Mouse (Mus musculus) liver, embryonic 13.5 days (tissue): ENCODE results near the gene Qsox1. TPM values are rescaled to one million over a fixed set of nuclear protein-coding genes. Genes with fewer than 3 reads are reported as not detected.

Experiments
- ATAC-seq: fragments of 200-750 bp; cut with Nextera tagmentation; 2 replicates; pipeline ENCODE4 v1.8.0; 2017; ENCODE audit warnings: low read depth, mild to moderate bottlenecking, moderate number of reproducible peaks, moderate library complexity
- DNase-seq: peaks from one replicate; pipeline ENCODE4 v3.0.0; 2022
- H3K27ac ChIP-seq: fragments of 300-500 bp; sonication (generic); 2 replicates; pipeline ENCODE4 v1.5.1; 2015; ENCODE audit warnings: moderate library complexity, mild to moderate bottlenecking, inconsistent platforms
- H3K27me3 ChIP-seq: fragments of 300-500 bp; sonication (generic); 2 replicates; pipeline ENCODE4 v1.6.1; 2015; ENCODE audit warnings: mild to moderate bottlenecking, inconsistent platforms
- H3K36me3 ChIP-seq: fragments of 300-500 bp; sonication (generic); 2 replicates; pipeline ENCODE4 v1.6.1; 2015; ENCODE audit warnings: mild to moderate bottlenecking, inconsistent platforms
- H3K4me1 ChIP-seq: fragments of 300-500 bp; sonication (generic); replicated peaks from 2 replicates; pipeline ENCODE4 v1.6.1; 2015; ENCODE audit warnings: inconsistent platforms
- H3K4me2 ChIP-seq: fragments of 300-500 bp; sonication (generic); 2 replicates; pipeline ENCODE4 v1.6.1; 2015; ENCODE audit warnings: inconsistent platforms, mild to moderate bottlenecking, moderate library complexity
- H3K4me3 ChIP-seq: fragments of 300-500 bp; sonication (generic); replicated peaks from 2 replicates; pipeline ENCODE4 v1.5.1; 2015; ENCODE audit warnings: mild to moderate bottlenecking, inconsistent platforms
- H3K9ac ChIP-seq: fragments of 300-500 bp; sonication (generic); 2 replicates; pipeline ENCODE4 v1.6.1; 2015; ENCODE audit warnings: mild to moderate bottlenecking, inconsistent platforms
- H3K9me3 ChIP-seq: fragments of 300-500 bp; sonication (generic); replicated peaks from 2 replicates; pipeline ENCODE4 v1.6.1; 2016; ENCODE audit warnings: inconsistent platforms
- WGBS: fragments of 180-500 bp; shearing (Covaris S2); methylation state at CpG from one replicate; pipeline ENCODE4 v1.1.7; 2015; ENCODE audit not compliant: insufficient replicate concordance; 5-methylcytosine and 5-hydroxymethylcytosine counted together
- polyA plus RNA-seq: library from polyadenylated mRNA; unstranded; fragments of >200 nt; fragmentation: Nextera tagmentation; extraction: Ambion mirVana; gene quantifications from 2 replicates; pipeline ENCODE4 v1.2.1, GENCODE M21; 2015

Gene Qsox1
- polyA plus RNA-seq = 20.5 and 21.4 TPM in 2 replicates

DNA sequence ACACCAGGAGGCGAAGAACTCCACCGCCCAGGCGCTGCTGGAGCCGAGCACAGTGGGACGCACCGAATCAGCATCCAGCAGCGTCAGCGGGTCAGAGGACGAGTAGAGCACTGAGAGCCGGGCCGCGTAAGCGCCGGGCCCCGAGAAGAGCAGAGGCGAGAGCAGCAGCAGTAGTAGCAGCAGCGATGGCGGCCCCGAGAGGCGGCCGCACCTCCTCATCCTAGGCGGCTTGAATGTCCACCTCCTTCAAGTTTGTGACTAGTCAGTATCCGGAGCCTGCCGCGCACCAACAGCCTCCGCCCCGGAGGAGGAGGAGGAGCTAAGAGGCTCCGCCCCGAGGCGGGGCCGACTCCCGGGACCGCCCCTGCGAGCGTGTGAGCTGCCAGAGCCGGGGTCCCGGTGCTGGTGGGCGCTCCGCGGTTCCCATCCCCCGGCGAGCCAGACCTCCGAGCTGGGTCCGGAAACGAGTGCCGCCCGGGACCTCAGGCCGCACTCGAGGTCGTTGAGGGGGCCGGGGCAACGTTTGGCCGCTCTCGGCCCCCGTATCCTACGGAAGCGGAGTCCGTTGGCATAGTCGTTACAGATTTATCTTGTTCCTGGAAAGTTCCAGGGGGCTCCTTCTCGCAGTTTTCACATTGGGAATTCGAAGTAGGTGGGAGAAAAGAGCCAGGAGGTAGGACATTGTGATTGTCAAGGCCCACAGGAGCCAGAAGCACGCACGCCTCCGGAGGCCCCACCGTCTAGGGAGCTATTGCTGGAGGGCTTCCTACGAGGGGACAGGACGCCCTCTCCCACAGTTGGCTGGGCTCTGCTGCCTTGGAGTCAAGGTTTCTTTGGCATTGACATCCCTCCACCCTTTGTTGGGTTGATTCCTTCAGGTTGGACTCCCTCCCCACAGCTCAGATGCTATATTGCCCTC lies at the start of gene Qsox1:
Gene Qsox1, minus strand, starts transcription at position 309 of the 919 bp plus-strand sequence.
- no peaks in the 10 kb centered on the region for H3K36me3 ChIP-seq
- peak within 1 kb of the TSS; percentile 86 for H3K9ac ChIP-seq
- 1% methylated on average over 66 of the region's 67 CpGs for WGBS
- no peaks in the 10 kb centered on the region for H3K27me3 ChIP-seq
- no peaks in the 10 kb centered on the region for H3K9me3 ChIP-seq
- H3K4me1 ChIP-seq = peaks cover 57% of the 10 kb centered on the region
- peak within 1 kb of the TSS; percentile 82 for H3K27ac ChIP-seq
- H3K4me3 ChIP-seq = peak within 1 kb of the TSS; percentile 84
- ATAC-seq = peak; percentile 93
- peak; percentile 91 for DNase-seq
- H3K4me2 ChIP-seq = peak within 1 kb of the TSS; percentile 90

GRCm38 (mm10) chr1:155854926-155855702 lies 42.4 kb upstream of the Qsox1 start:
- H3K36me3 ChIP-seq = peaks cover 66% of the 10 kb centered on the region
- H3K27ac ChIP-seq = no peak overlapping the region

GRCm38 (mm10) chr1:155853009-155853408 lies 40.3 kb upstream of the Qsox1 start:
- peak; percentile 32 for DNase-seq
- ATAC-seq = peak; percentile 89
- Histone ChIP-seq H3K9me3 (no peaks in the 10 kb centered on the region), H3K9ac (peak overlapping the region; percentile 2; the same call in 1 of the 2 replicates), H3K27ac (peak overlapping the region; percentile 51; the same call in 1 of the 2 replicates), H3K27me3 (no peaks in the 10 kb centered on the region), H3K4me2 (no peak overlapping the region; the same call in 1 of the 2 replicates), H3K4me3 (no peak overlapping the region), H3K4me1 (peaks cover 33% of the 10 kb centered on the region), H3K36me3 (peaks cover 64% of the 10 kb centered on the region)
- WGBS = 43% methylated on average over 5 of the region's 5 CpGs

More at GRCm38 (mm10) chr1:155854926-155855702, 42.4 kb upstream of the Qsox1 start:
- Histone ChIP-seq H3K4me3 (no peak overlapping the region), H3K4me2 (no peak overlapping the region), H3K4me1 (peaks cover 33% of the 10 kb centered on the region), H3K27me3 (no peaks in the 10 kb centered on the region), H3K9me3 (no peaks in the 10 kb centered on the region), H3K9ac (no peak overlapping the region)
- no peak for DNase-seq
- 76% methylated on average over 7 of the region's 7 CpGs for WGBS
- ATAC-seq = no peak

- Histone ChIP-seq H3K27me3 (no peaks in the 10 kb centered on the region), H3K4me3 (no peak overlapping the region), H3K9me3 (no peaks in the 10 kb centered on the region), H3K36me3 (peaks cover 35% of the 10 kb centered on the region), H3K4me2 (no peak overlapping the region), H3K27ac (no peak overlapping the region), H3K9ac (no peak overlapping the region), H3K4me1 (peaks cover 22% of the 10 kb centered on the region)
- no peak for DNase-seq
- 63% methylated on average over 5 of the region's 5 CpGs for WGBS
- no peak for ATAC-seq
These were observed 31.5 kb upstream of the Qsox1 start for GRCm38 (mm10) chr1:155844235-155844634.

DNA sequence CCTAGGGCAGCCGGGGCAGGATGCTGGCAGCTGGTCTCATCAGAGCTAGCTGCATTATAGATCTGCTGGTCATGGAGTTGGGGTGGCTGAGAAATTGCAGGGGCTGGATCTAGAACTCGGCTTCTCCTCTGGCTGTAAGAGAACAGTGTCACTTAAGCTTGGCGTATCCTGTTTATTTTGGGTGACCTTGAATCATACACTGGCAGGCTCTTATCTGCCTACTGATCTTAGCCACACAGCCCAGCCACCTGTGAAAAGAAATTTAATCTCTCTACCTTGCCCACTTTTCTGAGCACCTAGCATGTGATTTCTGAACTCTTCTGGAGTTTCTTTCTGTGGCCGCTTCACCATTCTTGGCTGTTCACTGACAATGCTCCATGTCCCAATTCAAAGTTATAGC lies 30.8 kb upstream of the Qsox1 start:
- ATAC-seq (0 out of 2 replicates have a peak, but pooled peaks have one; percentile 10), DNase-seq (no peak)
- peaks cover 22% of the 10 kb centered on the region for H3K4me1 ChIP-seq
- H3K9ac ChIP-seq = no peak overlapping the region
- no peaks in the 10 kb centered on the region for H3K27me3 ChIP-seq
- H3K9me3 ChIP-seq = no peaks in the 10 kb centered on the region
- H3K36me3 ChIP-seq = peaks cover 30% of the 10 kb centered on the region
- WGBS = 79% methylated on average over 4 of the region's 4 CpGs
- H3K4me3 ChIP-seq = no peak overlapping the region
- no peak overlapping the region for H3K27ac ChIP-seq
- H3K4me2 ChIP-seq = no peak overlapping the region

- ATAC-seq = peak; percentile 92
- DNase-seq = peak; percentile 11
- no peaks in the 10 kb centered on the region for H3K9me3 ChIP-seq
- no peak overlapping the region for H3K9ac ChIP-seq
- H3K4me2 ChIP-seq = 0 out of 2 replicates have a peak overlapping the region, but pooled peaks have one; percentile 8
- H3K4me1 ChIP-seq = peaks cover 17% of the 10 kb centered on the region
- H3K27me3 ChIP-seq = no peaks in the 10 kb centered on the region
- H3K36me3 ChIP-seq = no peaks in the 10 kb centered on the region
- H3K4me3 ChIP-seq = no peak overlapping the region
- WGBS = 7% methylated on average over 2 of the region's 2 CpGs
- peak overlapping the region; percentile 48 for H3K27ac ChIP-seq
These were observed 23.0 kb upstream of the Qsox1 start for GRCm38 (mm10) chr1:155835667-155836066.

DNA sequence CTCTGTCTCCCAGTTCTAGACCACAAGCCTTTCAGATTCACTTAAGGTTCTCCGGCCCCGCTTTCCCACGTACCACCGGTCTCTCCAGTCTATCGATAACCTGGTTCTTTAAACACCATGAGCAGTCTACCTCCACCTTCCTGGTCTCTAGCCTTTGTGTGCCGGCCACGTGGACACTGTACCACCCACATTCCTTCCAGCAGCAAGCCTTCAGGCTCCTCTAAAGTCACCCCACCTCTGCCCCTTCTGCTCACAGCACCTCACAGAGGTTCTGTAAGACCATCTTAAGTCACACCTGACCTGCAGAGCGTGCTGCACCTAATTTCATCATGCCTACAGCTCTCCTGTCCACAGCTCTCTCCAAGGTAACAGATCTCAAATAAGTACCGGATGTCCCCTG lies 20.9 kb upstream of the Qsox1 start:
- H3K27me3 ChIP-seq = no peaks in the 10 kb centered on the region
- no peak overlapping the region for H3K9ac ChIP-seq
- H3K4me3 ChIP-seq = no peak overlapping the region
- H3K27ac ChIP-seq = no peak overlapping the region
- H3K36me3 ChIP-seq = no peaks in the 10 kb centered on the region
- no peak overlapping the region for H3K4me2 ChIP-seq
- peaks cover 20% of the 10 kb centered on the region for H3K4me1 ChIP-seq
- DNase-seq (no peak), ATAC-seq (no peak)
- H3K9me3 ChIP-seq = no peaks in the 10 kb centered on the region
- 84% methylated on average over 9 of the region's 9 CpGs for WGBS

DNA sequence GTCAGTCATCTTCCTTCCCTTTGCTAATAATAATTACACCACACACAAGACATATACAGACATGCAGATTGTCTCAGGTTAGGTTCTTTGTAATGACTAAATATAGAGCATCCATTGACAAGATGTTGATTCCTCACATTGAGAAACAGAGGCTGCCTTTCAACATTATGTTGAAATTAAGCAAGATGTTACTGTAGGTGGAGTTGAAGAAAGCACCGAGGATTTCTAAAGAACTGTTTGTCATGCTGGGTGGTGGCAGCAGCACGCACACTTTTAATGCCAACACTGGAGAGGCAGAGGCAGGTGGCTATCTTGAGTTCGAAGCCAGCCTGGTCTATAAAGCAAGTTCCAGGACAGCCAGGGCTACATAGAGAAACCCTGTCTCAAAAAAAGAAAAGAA lies 19.3 kb upstream of the Qsox1 start:
- Histone ChIP-seq H3K36me3 (no peaks in the 10 kb centered on the region), H3K9me3 (no peaks in the 10 kb centered on the region), H3K9ac (no peak overlapping the region), H3K4me2 (no peak overlapping the region), H3K4me3 (no peak overlapping the region), H3K4me1 (peaks cover 34% of the 10 kb centered on the region), H3K27ac (no peak overlapping the region), H3K27me3 (no peaks in the 10 kb centered on the region; the same call in 1 of the 2 replicates)
- ATAC-seq (no peak), DNase-seq (no peak)
- WGBS = 74% methylated on average over 3 of the region's 3 CpGs

GRCm38 (mm10) chr1:155830861-155831260 lies 18.2 kb upstream of the Qsox1 start:
- WGBS = 70% methylated on average over 6 of the region's 6 CpGs
- DNase-seq (no peak), ATAC-seq (no peak)

DNA sequence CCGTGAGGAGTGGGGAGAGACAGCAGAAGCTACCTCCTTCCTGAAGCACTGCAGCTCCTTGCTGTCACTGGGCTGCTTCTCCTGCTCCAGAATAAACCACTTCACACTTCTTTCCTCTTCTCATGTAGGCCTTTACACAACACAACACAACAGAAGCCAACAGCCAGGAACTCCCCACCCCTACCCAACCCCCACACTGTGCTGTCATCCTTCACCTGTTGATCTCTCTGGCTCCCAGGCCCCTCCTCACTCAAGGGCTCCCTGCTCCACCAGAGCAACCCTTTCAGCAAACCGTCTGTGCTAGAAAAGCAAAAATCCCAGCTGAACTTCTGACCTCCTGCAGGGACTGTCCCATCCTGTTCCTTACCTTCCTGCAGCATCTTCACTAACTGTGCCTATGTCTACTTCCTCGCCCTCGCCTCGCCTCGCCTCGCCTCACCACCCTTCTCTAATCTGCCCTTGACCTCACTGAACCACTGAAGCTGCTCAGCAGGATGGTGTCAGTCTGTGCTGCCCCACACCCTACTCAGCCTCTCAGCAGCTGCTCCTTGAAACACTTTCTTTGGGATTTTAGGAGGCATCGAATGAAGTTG lies 15.1 kb upstream of the Qsox1 start:
- Histone ChIP-seq H3K4me2 (no peak overlapping the region), H3K4me1 (peaks cover 18% of the 10 kb centered on the region), H3K9ac (no peak overlapping the region), H3K9me3 (no peaks in the 10 kb centered on the region), H3K27ac (no peak overlapping the region), H3K36me3 (no peaks in the 10 kb centered on the region), H3K4me3 (no peak overlapping the region), H3K27me3 (no peaks in the 10 kb centered on the region; the same call in 1 of the 2 replicates)
- peak; percentile 44; the same call in 1 of the 2 replicates for ATAC-seq
- 50% methylated on average over 8 of the region's 8 CpGs for WGBS
- DNase-seq = no peak

More at GRCm38 (mm10) chr1:155830861-155831260, 18.2 kb upstream of the Qsox1 start:
- Histone ChIP-seq H3K4me3 (no peak overlapping the region), H3K36me3 (no peaks in the 10 kb centered on the region), H3K27me3 (no peaks in the 10 kb centered on the region; the same call in 1 of the 2 replicates), H3K27ac (no peak overlapping the region), H3K4me2 (no peak overlapping the region), H3K4me1 (peaks cover 27% of the 10 kb centered on the region), H3K9me3 (no peaks in the 10 kb centered on the region), H3K9ac (no peak overlapping the region)
